Mouse (Mus musculus) G1E (cell line): ENCODE results near the gene Vmn1r94. TPM values are rescaled to one million over a fixed set of nuclear protein-coding genes. Genes with fewer than 3 reads are reported as not detected.
"Not testable (repeated sequence)": the region's sequence is repeated elsewhere in the genome, so short reads cannot be mapped to it uniquely, and the experiment has no call there.

Source experiments
- ATAC-seq: 2 replicates; pipeline ENCODE4 v1.8.0; 2016; ENCODE audit warnings: mild to moderate bottlenecking; ENCODE audit not compliant: insufficient number of reproducible peaks, poor library complexity, low FRiP score, severe bottlenecking; ENCODE audit errors: extremely low read depth
- DNase-seq: peaks from one replicate; pipeline ENCODE4 v3.0.0; 2012; ENCODE audit warnings: low spot score
- H3K27me3 ChIP-seq: 2 replicates; pipeline ENCODE4 v1.6.1; 2012; ENCODE audit warnings: mild to moderate bottlenecking, low read length, inconsistent platforms; ENCODE audit not compliant: insufficient read depth
- H3K36me3 ChIP-seq: replicated peaks from 2 replicates; pipeline ENCODE3; 2012; ENCODE audit warnings: mild to moderate bottlenecking, inconsistent platforms
- H3K4me1 ChIP-seq: 2 replicates; pipeline ENCODE4 v1.6.1; 2012; ENCODE audit warnings: low read depth, low read length, inconsistent platforms, mixed read lengths; ENCODE audit not compliant: insufficient read depth
- H3K4me3 ChIP-seq: 2 replicates; pipeline ENCODE4 v1.5.1; 2012; ENCODE audit warnings: low read depth, mild to moderate bottlenecking, inconsistent platforms, low read length, moderate library complexity, mixed read lengths
- H3K9me3 ChIP-seq: replicated peaks from 2 replicates; pipeline ENCODE4 v1.6.1; 2012; ENCODE audit warnings: inconsistent platforms
- polyA plus RNA-seq: library from polyadenylated mRNA; stranded (reverse); fragments of >175 nt; gene quantifications from 2 replicates; pipeline ENCODE4 v1.2.3, GENCODE M21; 2012
- total RNA-seq, 2 experiments: library from RNA; stranded (forward) in 1 of 2; stranded (reverse) in 1 of 2; fragments of 200-1000 nt in 1 of 2; fragments of >200 nt in 1 of 2; fragmentation: Nextera tagmentation in 1 of 2; gene quantifications; 2 replicates each; pipeline ENCODE4 v1.2.3; 2014 to 2017

The Vmn1r94 gene
- total RNA-seq (2014; fragmentation: Nextera tagmentation) = not detected in 2 replicates
- total RNA-seq (2017) = not detected in 2 replicates
- not detected in 2 replicates for polyA plus RNA-seq

GRCm38 (mm10) chr7:20168277-20168676, at the start of gene Vmn1r94:
Gene Vmn1r94 (minus strand): TSS chr7:20168377.
- H3K4me3 ChIP-seq, DNase-seq, H3K4me1 ChIP-seq, ATAC-seq, H3K9me3 ChIP-seq, H3K36me3 ChIP-seq, H3K27me3 ChIP-seq: not testable (repeated sequence)

DNA sequence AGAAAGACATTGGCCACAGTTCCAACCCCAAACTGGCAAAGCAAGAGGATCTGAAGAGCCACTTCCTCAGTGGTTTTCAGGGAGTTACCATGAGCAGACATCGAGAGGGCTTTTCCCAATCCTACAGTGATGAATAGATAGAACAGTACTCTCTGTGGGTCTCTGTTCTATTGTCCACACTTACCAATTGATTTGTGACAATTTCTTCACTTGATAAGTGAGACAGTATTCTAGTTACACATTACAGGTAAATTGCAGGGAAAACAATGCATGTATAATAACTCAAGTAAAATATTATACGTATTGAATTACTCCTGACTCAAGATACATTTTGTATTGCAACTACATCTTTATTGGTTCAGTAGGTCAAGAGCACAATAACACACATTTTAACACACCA, 37.3 kb upstream of the Vmn1r94 start, which contains the start of gene Gm6164:
Gm6164 (minus strand) TSS at position 101 of the 400 bp plus-strand sequence.
- not testable (repeated sequence) for H3K27me3 ChIP-seq, H3K36me3 ChIP-seq, H3K9me3 ChIP-seq, DNase-seq, ATAC-seq, H3K4me3 ChIP-seq, H3K4me1 ChIP-seq

GRCm38 (mm10) chr7:20193410-20193809, 25.2 kb upstream of the Vmn1r94 start, which contains the start of gene Vmn1r95:
Gene Vmn1r95 (plus strand): TSS chr7:20193710.
- DNase-seq, H3K9me3 ChIP-seq, H3K36me3 ChIP-seq, H3K4me1 ChIP-seq, ATAC-seq, H3K27me3 ChIP-seq, H3K4me3 ChIP-seq: not testable (repeated sequence)

DNA sequence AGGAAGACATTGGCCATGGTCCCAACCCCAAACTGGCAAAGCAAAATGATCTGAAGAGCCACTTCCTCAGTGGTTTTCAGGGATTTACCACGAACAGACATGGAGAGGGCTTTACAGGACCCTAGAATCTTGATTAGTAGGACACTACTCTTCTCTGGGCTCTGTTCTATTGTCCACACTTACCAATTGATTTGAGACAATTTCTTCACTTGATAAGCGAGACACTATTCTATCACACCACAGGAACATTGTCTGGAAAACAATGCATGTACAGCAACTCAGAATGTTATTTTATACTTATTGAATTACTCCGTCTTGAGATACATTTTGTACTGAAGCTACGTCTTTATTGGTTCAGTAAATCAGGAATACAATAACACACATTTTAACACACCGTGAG, 29.2 kb downstream of the Vmn1r94 start, which contains the start of gene Vmn1r93:
Vmn1r93 (minus strand) TSS at position 101 of the 400 bp plus-strand sequence.
- DNase-seq, ATAC-seq: not testable (repeated sequence)

GRCm38 (mm10) chr7:20122479-20122878, 45.7 kb downstream of the Vmn1r94 start, which contains the start of gene Gm16442:
Gene Gm16442 (minus strand): TSS chr7:20122579.
- not testable (repeated sequence) for H3K36me3 ChIP-seq, DNase-seq, H3K4me1 ChIP-seq, H3K4me3 ChIP-seq, H3K27me3 ChIP-seq, ATAC-seq, H3K9me3 ChIP-seq

More for the DNA sequence above, 29.2 kb downstream of the Vmn1r94 start, which contains the start of gene Vmn1r93:
- H3K4me1 ChIP-seq, H3K36me3 ChIP-seq, H3K4me3 ChIP-seq, H3K9me3 ChIP-seq, H3K27me3 ChIP-seq: not testable (repeated sequence)

Other genes starting within 250 kb of the Vmn1r94 start
- gene Pvr, start 247.2 kb downstream of the Vmn1r94 start, total RNA-seq (2014; fragmentation: Nextera tagmentation) = not detected in 2 replicates
- gene Pvr, start 247.2 kb downstream of the Vmn1r94 start, total RNA-seq (2017) = 0.17 and 0.33 TPM in 2 replicates
- not detected in 2 replicates for gene Pvr, start 247.2 kb downstream of the Vmn1r94 start, polyA plus RNA-seq
- gene Igsf23, start 217.6 kb downstream of the Vmn1r94 start, total RNA-seq (2014; fragmentation: Nextera tagmentation) = not detected in 2 replicates
- 0.11 TPM in 1 of 2 replicates, not detected in the other for gene Igsf23, start 217.6 kb downstream of the Vmn1r94 start, total RNA-seq (2017)
- not detected in 2 replicates for gene Igsf23, start 217.6 kb downstream of the Vmn1r94 start, polyA plus RNA-seq
- not detected in 2 replicates for gene Ceacam20, start 203.0 kb downstream of the Vmn1r94 start, total RNA-seq (2014; fragmentation: Nextera tagmentation)
- gene Ceacam20, start 203.0 kb downstream of the Vmn1r94 start, total RNA-seq (2017) = not detected in 2 replicates
- not detected in 2 replicates for gene Ceacam20, start 203.0 kb downstream of the Vmn1r94 start, polyA plus RNA-seq
- gene Nlrp9b, start 176.9 kb downstream of the Vmn1r94 start, total RNA-seq (2014; fragmentation: Nextera tagmentation) = not detected in 2 replicates
- 0.12 and 0.38 TPM in 2 replicates for gene Nlrp9b, start 176.9 kb downstream of the Vmn1r94 start, total RNA-seq (2017)
- not detected in 2 replicates for gene Nlrp9b, start 176.9 kb downstream of the Vmn1r94 start, polyA plus RNA-seq
- gene Vmn1r91, start 68.7 kb downstream of the Vmn1r94 start, total RNA-seq (2014; fragmentation: Nextera tagmentation) = not detected in 2 replicates
- gene Vmn1r91, start 68.7 kb downstream of the Vmn1r94 start, total RNA-seq (2017) = 0.05 and 0.06 TPM in 2 replicates
- not detected in 2 replicates for gene Vmn1r91, start 68.7 kb downstream of the Vmn1r94 start, polyA plus RNA-seq
- gene Gm16442, start 45.8 kb downstream of the Vmn1r94 start, total RNA-seq (2014; fragmentation: Nextera tagmentation) = not detected in 2 replicates
- gene Gm16442, start 45.8 kb downstream of the Vmn1r94 start, total RNA-seq (2017) = 0.27 TPM in 1 of 2 replicates, not detected in the other
- gene Gm16442, start 45.8 kb downstream of the Vmn1r94 start, polyA plus RNA-seq = not detected in 2 replicates
- not detected in 2 replicates for gene Vmn1r93, start 29.3 kb downstream of the Vmn1r94 start, total RNA-seq (2014; fragmentation: Nextera tagmentation)
- not detected in 2 replicates for gene Vmn1r93, start 29.3 kb downstream of the Vmn1r94 start, total RNA-seq (2017)
- gene Vmn1r93, start 29.3 kb downstream of the Vmn1r94 start, polyA plus RNA-seq = not detected in 2 replicates
- not detected in 2 replicates for gene Vmn1r95, start 25.3 kb upstream of the Vmn1r94 start, total RNA-seq (2014; fragmentation: Nextera tagmentation)
- gene Vmn1r95, start 25.3 kb upstream of the Vmn1r94 start, total RNA-seq (2017) = 0.17 TPM in 1 of 2 replicates, not detected in the other
- not detected in 2 replicates for gene Vmn1r95, start 25.3 kb upstream of the Vmn1r94 start, polyA plus RNA-seq
- gene Gm6164, start 37.2 kb upstream of the Vmn1r94 start, total RNA-seq (2014; fragmentation: Nextera tagmentation) = not detected in 2 replicates
- gene Gm6164, start 37.2 kb upstream of the Vmn1r94 start, total RNA-seq (2017) = not detected in 2 replicates
- gene Gm6164, start 37.2 kb upstream of the Vmn1r94 start, polyA plus RNA-seq = not detected in 2 replicates
- not detected in 2 replicates for gene Gm4498, start 65.5 kb upstream of the Vmn1r94 start, total RNA-seq (2014; fragmentation: Nextera tagmentation)
- not detected in 2 replicates for gene Gm4498, start 65.5 kb upstream of the Vmn1r94 start, total RNA-seq (2017)
- gene Gm4498, start 65.5 kb upstream of the Vmn1r94 start, polyA plus RNA-seq = not detected in 2 replicates
- gene Gm5890, start 94.5 kb upstream of the Vmn1r94 start, total RNA-seq (2014; fragmentation: Nextera tagmentation) = not detected in 2 replicates
- not detected in 2 replicates for gene Gm5890, start 94.5 kb upstream of the Vmn1r94 start, total RNA-seq (2017)
- gene Gm5890, start 94.5 kb upstream of the Vmn1r94 start, polyA plus RNA-seq = not detected in 2 replicates
- not detected in 2 replicates for gene Gm4133, start 165.7 kb upstream of the Vmn1r94 start, total RNA-seq (2014; fragmentation: Nextera tagmentation)
- not detected in 2 replicates for gene Gm4133, start 165.7 kb upstream of the Vmn1r94 start, total RNA-seq (2017)
- not detected in 2 replicates for gene Gm4133, start 165.7 kb upstream of the Vmn1r94 start, polyA plus RNA-seq
- gene Gm5728, start 207.0 kb upstream of the Vmn1r94 start, total RNA-seq (2014; fragmentation: Nextera tagmentation) = not detected in 2 replicates
- not detected in 2 replicates for gene Gm5728, start 207.0 kb upstream of the Vmn1r94 start, total RNA-seq (2017)
- not detected in 2 replicates for gene Gm5728, start 207.0 kb upstream of the Vmn1r94 start, polyA plus RNA-seq
- not detected in 2 replicates for gene Vmn1r100, start 249.6 kb upstream of the Vmn1r94 start, total RNA-seq (2014; fragmentation: Nextera tagmentation)
- gene Vmn1r100, start 249.6 kb upstream of the Vmn1r94 start, total RNA-seq (2017) = not detected in 2 replicates
- not detected in 2 replicates for gene Vmn1r100, start 249.6 kb upstream of the Vmn1r94 start, polyA plus RNA-seq